ENCODE assay signal across 9 mouse cellular contexts in genomic region chr5:121215380-121216125, GRCm38 (mm10). TPM values are rescaled to one million over a fixed set of nuclear protein-coding genes. Genes with fewer than 3 reads are reported as not detected.
A peak's percentile ranks its signal among the peaks of the same experiment; 100 is the strongest.
DNase-seq lines count a peak whose midpoint lies in the region; ATAC-seq and TF ChIP-seq lines count a peak whose summit lies in the region.
"Had no signal": no experiment of that assay in that cellular context is flagged by ENCODE, and none has a peak within 500 bp of the region (broad histone marks: within the 10 kb centered on the region; RNA-seq: fewer than 3 reads in every experiment).

No protein-coding gene starts in this region.

- H3K4me2 ChIP-seq in midbrain, embryonic 16.5 days (ENCODE audit: low read length) = no peak overlapping the region
- H3K4me2 ChIP-seq: stomach, embryonic 15.5 days had no signal

- no peak for ATAC-seq in midbrain, embryonic 16.5 days

- H3K36me3 ChIP-seq in midbrain, embryonic 10.5 days = peaks cover 26% of the 10 kb centered on the region
- peaks cover 19% of the 10 kb centered on the region for H3K36me3 ChIP-seq in midbrain, embryonic 16.5 days (ENCODE audit: control insufficient read depth, insufficient read depth, low read length)
- H3K36me3 ChIP-seq in embryonic facial prominence, embryonic 10.5 days (replicated peaks) = peaks cover 28% of the 10 kb centered on the region
- peaks cover 11% of the 10 kb centered on the region for H3K36me3 ChIP-seq in liver, adult 2 months (ENCODE audit: control insufficient read depth, insufficient read depth, low read length)

- no peaks in the 10 kb centered on the region for H3K9me3 ChIP-seq in midbrain, embryonic 10.5 days (replicated peaks)
- no peaks in the 10 kb centered on the region for H3K9me3 ChIP-seq in midbrain, embryonic 16.5 days (replicated peaks; ENCODE audit: control insufficient read depth, low read length, poor library complexity, severe bottlenecking)
- no peaks in the 10 kb centered on the region for H3K9me3 ChIP-seq in embryonic facial prominence, embryonic 10.5 days
- H3K9me3 ChIP-seq: stomach, embryonic 15.5 days had no signal

- peak; percentile 74 for DNase-seq in midbrain, embryonic 10.5 days (ENCODE audit: low spot score)
- peak; percentile 84 for DNase-seq in adrenal gland, postnatal 14 days
- DNase-seq in embryonic facial prominence, embryonic 10.5 days (ENCODE audit: low spot score) = peak; percentile 83
- peak; percentile 81 for DNase-seq in induced T-regulatory cell, adult 2 months (ENCODE audit: low read depth)
- DNase-seq in liver, adult 2 months (ENCODE audit: extremely low read depth, low read depth, low spot score) = peak; percentile 34
- DNase-seq in ovary, adult 18-20 months (ENCODE audit: low spot score) = peak; percentile 21
- peak; percentile 63 for DNase-seq in urinary bladder, postnatal 14 days (ENCODE audit: low spot score)

- peaks cover 2% of the 10 kb centered on the region; the same call in 1 of the 2 replicates for H3K79me2 ChIP-seq in liver, adult 2 months (ENCODE audit: control insufficient read depth, insufficient read depth, low read length)

- H3K9ac ChIP-seq in midbrain, embryonic 16.5 days (ENCODE audit: low read depth, low read length) = no peak overlapping the region
- no peak overlapping the region for H3K9ac ChIP-seq in liver, adult 2 months (ENCODE audit: low read depth, low read length)
- H3K9ac ChIP-seq: stomach, embryonic 15.5 days had no signal

- TF ChIP-seq POLR2A in liver, adult 2 months (IDR thresholded peaks at IDR 0.05; ENCODE audit: extremely low read depth, insufficient read depth, low read length) = no peak

- WGBS in midbrain, embryonic 10.5 days = 50% methylated on average over 13 of the region's 13 CpGs
- 46% methylated on average over 13 of the region's 13 CpGs for WGBS in midbrain, embryonic 16.5 days
- 51% methylated on average over 13 of the region's 13 CpGs for WGBS in embryonic facial prominence, embryonic 10.5 days
- 53% methylated on average over 13 of the region's 13 CpGs for WGBS in liver, adult 2 months

- peak; percentile 97 for TF ChIP-seq CTCF in liver, adult 2 months (IDR thresholded peaks at IDR 0.05; ENCODE audit: low read depth, low read length)

- H3K4me3 ChIP-seq in midbrain, embryonic 10.5 days = no peak overlapping the region
- no peak overlapping the region for H3K4me3 ChIP-seq in midbrain, embryonic 16.5 days (ENCODE audit: low read depth, low read length)
- no peak overlapping the region for H3K4me3 ChIP-seq in embryonic facial prominence, embryonic 10.5 days
- no peak overlapping the region for H3K4me3 ChIP-seq in liver, adult 2 months (ENCODE audit: insufficient read depth, low read depth, low read length)
- H3K4me3 ChIP-seq: stomach, embryonic 15.5 days had no signal

- no peaks in the 10 kb centered on the region for H3K27me3 ChIP-seq in midbrain, embryonic 10.5 days (ENCODE audit: low read depth, poor library complexity, severe bottlenecking)
- no peaks in the 10 kb centered on the region for H3K27me3 ChIP-seq in midbrain, embryonic 16.5 days (ENCODE audit: control insufficient read depth, insufficient read depth, low read depth, low read length)
- no peaks in the 10 kb centered on the region for H3K27me3 ChIP-seq in embryonic facial prominence, embryonic 10.5 days (replicated peaks; ENCODE audit: low read depth, poor library complexity, severe bottlenecking)
- no peaks in the 10 kb centered on the region for H3K27me3 ChIP-seq in liver, adult 2 months (ENCODE audit: control insufficient read depth, insufficient read depth, low read length)
- H3K27me3 ChIP-seq: stomach, embryonic 15.5 days had no signal

- peaks cover 5% of the 10 kb centered on the region for H3K4me1 ChIP-seq in midbrain, embryonic 10.5 days
- peaks cover 3% of the 10 kb centered on the region; the same call in 1 of the 2 replicates for H3K4me1 ChIP-seq in midbrain, embryonic 16.5 days (ENCODE audit: control insufficient read depth, insufficient read depth, low read length)
- 0 out of 2 replicates have a peak, but pooled peaks cover 4% of the 10 kb centered on the region for H3K4me1 ChIP-seq in embryonic facial prominence, embryonic 10.5 days
- H3K4me1 ChIP-seq in liver, adult 2 months (ENCODE audit: control insufficient read depth, insufficient read depth, low read length) = no peaks in the 10 kb centered on the region
- H3K4me1 ChIP-seq: stomach, embryonic 15.5 days had no signal

- no peak overlapping the region for H3K27ac ChIP-seq in midbrain, embryonic 10.5 days (replicated peaks)
- no peak overlapping the region for H3K27ac ChIP-seq in midbrain, embryonic 16.5 days (ENCODE audit: low read length)
- H3K27ac ChIP-seq in embryonic facial prominence, embryonic 10.5 days (replicated peaks) = no peak overlapping the region
- H3K27ac ChIP-seq in liver, adult 2 months (replicated peaks; ENCODE audit: insufficient read depth, low read depth, low read length) = no peak overlapping the region
- H3K27ac ChIP-seq: stomach, embryonic 15.5 days had no signal

RNA-seq across cellular contexts. Expression of gene Hectd4, which starts 4.5 kb away (rescaled TPM):
- polyA plus RNA-seq in midbrain, embryonic 10.5 days (2016; fragmentation: Nextera tagmentation; extraction: Ambion mirVana) = 3.9 and 5.7 TPM in 2 replicates
- 22.6 and 22.9 TPM in 2 replicates for polyA plus RNA-seq in midbrain, embryonic 16.5 days (2015; fragmentation: Nextera tagmentation; extraction: Ambion mirVana)
- 21.5 and 27.1 TPM in 2 replicates for total RNA-seq in adrenal gland, postnatal 14 days (2021)
- 4.4 and 5.0 TPM in 2 replicates for polyA plus RNA-seq in embryonic facial prominence, embryonic 10.5 days (2016; fragmentation: Nextera tagmentation; extraction: Ambion mirVana)
- 9.7 and 10.0 TPM in 2 replicates for total RNA-seq in liver, adult 2 months (2014; rRNA removed)
- 5.5 and 7.6 TPM in 2 replicates for polyA plus RNA-seq in liver, adult 2 months (2012; rRNA removed)

RNA-seq across cellular contexts. Expression of gene Rpl6, which starts 11.3 kb away (rescaled TPM):
- polyA plus RNA-seq in midbrain, embryonic 10.5 days (2016; fragmentation: Nextera tagmentation; extraction: Ambion mirVana) = 565 and 656 TPM in 2 replicates
- 345 and 352 TPM in 2 replicates for polyA plus RNA-seq in midbrain, embryonic 16.5 days (2015; fragmentation: Nextera tagmentation; extraction: Ambion mirVana)
- 995 and 1,088 TPM in 2 replicates for total RNA-seq in adrenal gland, postnatal 14 days (2021)
- 686 and 696 TPM in 2 replicates for polyA plus RNA-seq in embryonic facial prominence, embryonic 10.5 days (2016; fragmentation: Nextera tagmentation; extraction: Ambion mirVana)
- 135 and 163 TPM in 2 replicates for total RNA-seq in liver, adult 2 months (2014; rRNA removed)
- 122 and 146 TPM in 2 replicates for polyA plus RNA-seq in liver, adult 2 months (2012; rRNA removed)

RNA-seq across cellular contexts. Expression of gene Ptpn11, which starts 24.4 kb away (rescaled TPM):
- 23.5 and 23.9 TPM in 2 replicates for polyA plus RNA-seq in midbrain, embryonic 10.5 days (2016; fragmentation: Nextera tagmentation; extraction: Ambion mirVana)
- 18.4 and 21.4 TPM in 2 replicates for polyA plus RNA-seq in midbrain, embryonic 16.5 days (2015; fragmentation: Nextera tagmentation; extraction: Ambion mirVana)
- total RNA-seq in adrenal gland, postnatal 14 days (2021) = 98.9 and 120 TPM in 2 replicates
- polyA plus RNA-seq in embryonic facial prominence, embryonic 10.5 days (2016; fragmentation: Nextera tagmentation; extraction: Ambion mirVana) = 25.0 and 25.4 TPM in 2 replicates
- total RNA-seq in liver, adult 2 months (2014; rRNA removed) = 23.1 and 30.3 TPM in 2 replicates
- polyA plus RNA-seq in liver, adult 2 months (2012; rRNA removed) = 15.6 and 17.0 TPM in 2 replicates

Comparison
In these comparisons a context has a peak if more than half of its experiments do, and no peak if none do; other contexts are left out.
1. DNase-seq: peak in every context shown above with its lines; median percentile 84 in adrenal gland, postnatal 14 days; 83 in embryonic facial prominence, embryonic 10.5 days; 81 in induced T-regulatory cell, adult 2 months; 74 in midbrain, embryonic 10.5 days; 63 in urinary bladder, postnatal 14 days; 34 in liver, adult 2 months; 21 in ovary, adult 18-20 months.